8 mouse cellular contexts compared by ENCODE assay signal in genomic region chr7:122290165-122290564, GRCm38 (mm10). TPM values are rescaled to one million over a fixed set of nuclear protein-coding genes. Genes with fewer than 3 reads are reported as not detected.
DNase-seq lines count a peak whose midpoint lies in the region; ATAC-seq and TF ChIP-seq lines count a peak whose summit lies in the region.

No protein-coding gene starts in this region.

- H3K4me3 ChIP-seq in kidney, embryonic 14.5 days (ENCODE audit: low read length) = peak overlapping the region; percentile 65
- H3K4me3 ChIP-seq in E14TG2a.4 (replicated peaks; ENCODE audit: low read length) = peak overlapping the region; percentile 88
- H3K4me3 ChIP-seq in embryonic facial prominence, embryonic 10.5 days = peak overlapping the region; percentile 72
- H3K4me3 ChIP-seq in hindbrain, embryonic 15.5 days = peak overlapping the region; percentile 85
- peak overlapping the region; percentile 60 for H3K4me3 ChIP-seq in liver, postnatal 0 days (ENCODE audit: low read depth, low read length)

- H3K9me3 ChIP-seq in kidney, embryonic 14.5 days (ENCODE audit: control insufficient read depth, low read length) = no peaks in the 10 kb centered on the region
- no peaks in the 10 kb centered on the region for H3K9me3 ChIP-seq in E14TG2a.4 (ENCODE audit: low read length)
- H3K9me3 ChIP-seq in embryonic facial prominence, embryonic 10.5 days = no peaks in the 10 kb centered on the region
- H3K9me3 ChIP-seq in hindbrain, embryonic 15.5 days = no peaks in the 10 kb centered on the region
- no peaks in the 10 kb centered on the region for H3K9me3 ChIP-seq in liver, postnatal 0 days (ENCODE audit: low read length)

- TF ChIP-seq EP300 in liver, postnatal 0 days (IDR thresholded peaks at IDR 0.05; ENCODE audit: low read depth) = no peak

- 9% methylated on average over 12 of the region's 12 CpGs for WGBS in kidney, embryonic 14.5 days
- WGBS in embryonic facial prominence, embryonic 10.5 days = 9% methylated on average over 12 of the region's 12 CpGs
- 14% methylated on average over 12 of the region's 12 CpGs for WGBS in hindbrain, embryonic 15.5 days
- 11% methylated on average over 12 of the region's 12 CpGs for WGBS in liver, postnatal 0 days (ENCODE audit: insufficient replicate concordance)

- peaks cover 37% of the 10 kb centered on the region for H3K27me3 ChIP-seq in kidney, embryonic 14.5 days (ENCODE audit: control insufficient read depth, insufficient read depth, low read length)
- peaks cover 61% of the 10 kb centered on the region for H3K27me3 ChIP-seq in E14TG2a.4 (ENCODE audit: insufficient read depth, low read length)
- peaks cover 58% of the 10 kb centered on the region for H3K27me3 ChIP-seq in embryonic facial prominence, embryonic 10.5 days (replicated peaks; ENCODE audit: low read depth, poor library complexity, severe bottlenecking)
- no peaks in the 10 kb centered on the region for H3K27me3 ChIP-seq in hindbrain, embryonic 15.5 days
- H3K27me3 ChIP-seq in liver, postnatal 0 days (ENCODE audit: insufficient read depth, low read length) = peaks cover 31% of the 10 kb centered on the region

- no peak for DNase-seq in kidney, postnatal 25 days
- DNase-seq in embryonic facial prominence, embryonic 10.5 days (ENCODE audit: low spot score) = peak; percentile 23
- DNase-seq in liver, postnatal 0 days = peak; percentile 42
- peak; percentile 68 to 83 for DNase-seq in right cerebral cortex, postnatal 10 days (ENCODE audit: low spot score in 2 of 2)

- 0 out of 2 replicates have a peak, but pooled peaks have one; percentile 1 for TF ChIP-seq CTCF in E14TG2a.4 (conservative IDR thresholded peaks at IDR 0.05; ENCODE audit: low read length)
- TF ChIP-seq CTCF in liver, postnatal 0 days (IDR thresholded peaks at IDR 0.05; ENCODE audit: low read depth) = peak; percentile 53

- H3K9ac ChIP-seq in kidney, embryonic 14.5 days (ENCODE audit: low read depth, low read length) = no peak overlapping the region
- peak overlapping the region; percentile 69 for H3K9ac ChIP-seq in hindbrain, embryonic 15.5 days
- H3K9ac ChIP-seq in liver, postnatal 0 days (replicated peaks) = peak overlapping the region; percentile 58

- no peaks in the 10 kb centered on the region for H3K36me3 ChIP-seq in kidney, embryonic 14.5 days (ENCODE audit: control insufficient read depth, insufficient read depth, low read length)
- H3K36me3 ChIP-seq in E14TG2a.4 (ENCODE audit: insufficient read depth, low read length) = no peaks in the 10 kb centered on the region
- H3K36me3 ChIP-seq in embryonic facial prominence, embryonic 10.5 days (replicated peaks) = no peaks in the 10 kb centered on the region
- H3K36me3 ChIP-seq in hindbrain, embryonic 15.5 days = no peaks in the 10 kb centered on the region
- H3K36me3 ChIP-seq in liver, postnatal 0 days (replicated peaks; ENCODE audit: insufficient read depth, low read length) = no peaks in the 10 kb centered on the region

- H3K27ac ChIP-seq in kidney, embryonic 14.5 days (ENCODE audit: low read depth, low read length) = no peak overlapping the region
- H3K27ac ChIP-seq in embryonic facial prominence, embryonic 10.5 days (replicated peaks) = no peak overlapping the region
- H3K27ac ChIP-seq in hindbrain, embryonic 15.5 days (replicated peaks) = no peak overlapping the region
- no peak overlapping the region for H3K27ac ChIP-seq in liver, postnatal 0 days (ENCODE audit: low read depth)

- peak overlapping the region; percentile 99 for H3K4me2 ChIP-seq in kidney, embryonic 14.5 days (replicated peaks; ENCODE audit: low read depth, low read length)
- H3K4me2 ChIP-seq in hindbrain, embryonic 15.5 days = peak overlapping the region; percentile 97
- peak overlapping the region; percentile 74 for H3K4me2 ChIP-seq in liver, postnatal 0 days (ENCODE audit: low read depth, low read length)

- peaks cover 13% of the 10 kb centered on the region; the same call in 1 of the 2 replicates for H3K4me1 ChIP-seq in kidney, embryonic 14.5 days (ENCODE audit: control insufficient read depth, insufficient read depth, low read length)
- H3K4me1 ChIP-seq in E14TG2a.4 (replicated peaks; ENCODE audit: low read depth, low read length) = peaks cover 17% of the 10 kb centered on the region
- peaks cover 25% of the 10 kb centered on the region for H3K4me1 ChIP-seq in embryonic facial prominence, embryonic 10.5 days
- peaks cover 38% of the 10 kb centered on the region for H3K4me1 ChIP-seq in hindbrain, embryonic 15.5 days (replicated peaks)
- H3K4me1 ChIP-seq in liver, postnatal 0 days (ENCODE audit: insufficient read depth) = peaks cover 8% of the 10 kb centered on the region; the same call in 1 of the 2 replicates

- no peak; the same call in 1 of the 2 replicates for ATAC-seq in kidney, embryonic 14.5 days (ENCODE audit: low FRiP score, low TSS enrichment)
- peak; percentile 24; the same call in 1 of the 2 replicates for ATAC-seq in hindbrain, embryonic 15.5 days (ENCODE audit: low FRiP score, low read depth)
- ATAC-seq in liver, postnatal 0 days = no peak
- ATAC-seq in erythroblast, adult 5-6 weeks (replicated peaks; ENCODE audit: low FRiP score, poor library complexity, severe bottlenecking) = no peak

RNA-seq across cellular contexts. Expression of gene Prkcb, which starts 1.6 kb away (rescaled TPM):
- 3.5 and 4.1 TPM in 2 replicates for polyA plus RNA-seq in kidney, embryonic 14.5 days (2014; fragmentation: Nextera tagmentation; extraction: Ambion mirVana)
- 3.2 and 3.6 TPM in 2 replicates for polyA plus RNA-seq in embryonic facial prominence, embryonic 10.5 days (2016; fragmentation: Nextera tagmentation; extraction: Ambion mirVana)
- polyA plus RNA-seq in hindbrain, embryonic 15.5 days (2015; fragmentation: Nextera tagmentation; extraction: Ambion mirVana) = 117 and 119 TPM in 2 replicates
- 8.1 TPM in 2 replicates for polyA plus RNA-seq in liver, postnatal 0 days (2015; fragmentation: Nextera tagmentation; extraction: Ambion mirVana)
- total RNA-seq in erythroblast, adult 5-6 weeks (2015; ENCODE audit: low replicate concordance) = 29.7 and 33.6 TPM in 2 replicates
- total RNA-seq in erythroblast, adult 5-6 weeks (2017; ENCODE audit: low replicate concordance) = 18.3 and 20.2 TPM in 2 replicates

Comparison
In these comparisons a context has a peak if more than half of its experiments do, and no peak if none do; other contexts are left out.
1. DNase-seq: peak in embryonic facial prominence, embryonic 10.5 days (single experiment), liver, postnatal 0 days (single experiment) and right cerebral cortex, postnatal 10 days (2 of 2); none in kidney, postnatal 25 days (0 of 2).
2. RNA of gene Prkcb, which starts 1.6 kb away (polyA plus RNA-seq): 117 to 119 TPM in hindbrain, embryonic 15.5 days; 8.1 TPM in liver, postnatal 0 days, 3.5 to 4.1 TPM in kidney, embryonic 14.5 days and 3.2 to 3.6 TPM in embryonic facial prominence, embryonic 10.5 days; every median in the first group is over 10 times any median in the second.
3. Peak in every context shown above with its lines, with median percentiles within 50 percentile points of each other: H3K4me2 ChIP-seq and H3K4me3 ChIP-seq.